Mouse (Mus musculus): Measurements from ENCODE around the gene Lig1.
"Not testable (repeated sequence)": the region's sequence is repeated elsewhere in the genome, so short reads cannot be mapped to it uniquely, and the experiment has no call there.

The Lig1 gene

DNA sequence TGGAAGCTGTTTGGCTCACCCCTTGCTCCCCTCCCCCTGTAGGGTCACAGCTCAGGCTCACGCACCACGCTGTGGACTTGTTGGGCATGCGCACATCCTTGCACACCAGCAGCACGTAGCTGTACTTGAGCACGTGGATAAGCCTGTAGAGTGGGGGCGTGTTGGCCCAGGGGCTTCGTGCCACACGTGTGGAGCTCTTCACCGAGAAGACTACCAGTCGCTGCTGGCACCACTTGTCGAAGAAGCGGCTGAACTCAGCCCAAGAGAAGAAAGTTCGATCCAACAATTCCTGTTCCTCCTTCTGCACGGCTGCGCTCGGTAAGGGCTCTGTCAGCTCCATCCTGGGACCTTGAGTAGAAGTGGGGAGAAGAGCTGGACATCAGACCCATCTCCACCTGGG is at the start of gene Lig1:
Gene Lig1 (plus strand): TSS at position 203 of the 400 bp plus-strand sequence.
- DNase-seq, result no peak

DNA sequence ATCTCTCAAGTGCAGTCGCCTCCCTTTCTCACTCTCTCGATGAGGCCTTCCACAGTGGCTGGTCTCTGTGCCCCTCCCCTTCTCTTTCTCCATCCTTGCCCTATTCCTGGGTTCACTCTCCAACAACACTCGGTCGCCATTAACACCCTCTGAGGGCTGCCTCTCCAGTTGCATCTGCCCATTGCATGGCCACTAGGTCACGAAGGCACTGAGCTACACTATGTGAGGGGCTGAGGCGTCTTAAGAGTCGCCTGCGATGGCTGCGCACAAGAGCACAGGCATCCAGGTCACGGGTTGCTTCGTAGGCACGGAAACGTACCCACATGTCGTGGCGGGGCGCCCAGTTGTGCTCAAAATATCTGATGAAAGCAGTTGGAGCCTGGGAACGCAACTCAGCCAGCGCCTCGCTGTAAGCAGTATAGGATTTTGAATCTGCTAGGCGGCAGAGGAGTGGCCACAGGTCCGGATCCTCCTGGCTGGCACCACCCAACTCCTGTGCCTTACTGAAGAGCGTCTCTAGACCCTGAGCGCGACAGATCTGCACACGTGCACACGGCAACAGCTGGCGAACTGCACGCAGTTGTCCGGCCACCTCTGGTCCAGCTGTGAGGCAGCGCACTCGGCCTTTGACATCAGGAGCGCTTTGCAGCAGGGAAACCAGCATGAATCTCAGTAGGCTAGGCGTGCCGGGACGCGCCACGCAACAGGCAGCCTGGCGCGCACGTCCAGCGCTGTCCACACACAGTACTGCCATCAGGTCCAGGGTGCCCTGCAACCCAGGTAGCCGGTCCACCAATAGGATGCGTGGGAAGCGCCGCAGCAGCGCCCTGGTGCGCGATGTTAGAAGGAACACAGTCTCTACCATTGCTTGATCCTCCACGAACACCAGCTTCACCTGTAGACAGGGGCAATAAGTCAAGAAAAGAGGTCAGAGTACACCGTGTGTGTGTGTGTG is 16.1 kb upstream of the Lig1 start:
- no peak for DNase-seq

DNA sequence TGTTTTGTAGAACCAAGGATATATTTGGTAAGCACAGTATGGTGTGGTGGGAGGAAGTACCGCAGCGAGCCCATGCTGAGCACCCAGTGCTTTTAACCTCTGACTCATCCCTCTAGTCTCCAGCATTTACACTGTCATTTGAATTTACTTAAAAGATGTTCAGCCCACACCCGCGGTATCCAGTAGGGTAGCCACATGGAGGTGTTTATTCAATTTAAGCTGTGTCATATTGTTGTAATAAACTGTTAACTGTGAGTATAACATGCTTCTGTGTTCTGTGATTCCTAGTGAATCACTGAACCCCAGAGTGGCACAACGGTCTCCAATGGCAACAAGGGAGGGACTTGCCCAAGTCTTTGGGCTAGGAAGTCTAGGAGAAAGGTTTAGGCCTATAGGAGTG is 13.2 kb upstream of the Lig1 start:
- no peak for DNase-seq

DNA sequence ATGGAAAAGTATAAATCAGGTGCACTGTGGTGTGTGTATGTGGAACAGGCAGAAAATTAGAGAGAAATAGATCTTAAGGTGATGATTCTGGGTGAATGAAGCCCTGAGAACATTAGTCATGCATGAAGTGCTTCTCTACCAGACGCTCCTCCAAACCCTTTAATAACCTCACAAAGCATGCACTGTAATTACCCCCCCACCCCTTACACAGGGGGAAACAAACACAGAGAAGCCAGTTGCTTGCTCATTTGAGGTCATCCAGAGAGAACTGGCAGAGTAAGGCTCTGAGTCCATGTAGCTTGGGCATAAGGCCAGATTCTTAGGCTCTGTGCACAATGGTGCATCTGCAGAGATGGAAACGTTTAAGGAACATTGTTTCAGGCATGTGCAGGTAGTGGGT is 12.7 kb upstream of the Lig1 start:
- no peak for DNase-seq

DNA sequence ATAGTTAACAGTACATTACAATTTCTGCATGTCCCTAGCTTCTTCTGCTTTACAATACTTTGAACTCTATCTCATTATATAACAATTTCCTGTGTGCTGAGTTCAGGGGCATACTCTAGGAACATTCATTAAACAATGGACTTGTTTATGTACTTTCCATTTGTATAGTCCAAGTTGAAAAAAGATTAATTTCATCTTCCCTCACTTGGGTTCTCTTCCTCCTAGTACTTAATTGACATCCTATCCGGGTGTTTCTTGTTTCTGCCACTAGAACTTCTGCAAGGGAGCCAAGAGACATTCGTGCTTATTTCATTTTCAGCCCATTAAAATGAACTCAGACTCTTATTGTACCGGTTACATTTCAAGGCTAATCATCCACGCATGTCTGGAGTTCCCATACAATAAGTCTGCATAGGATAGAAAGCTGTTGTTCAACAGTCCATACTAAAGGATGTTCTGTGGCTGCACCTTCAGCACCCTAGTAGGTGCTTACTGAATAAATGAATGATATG is 8.3 kb upstream of the Lig1 start:
- no peak for DNase-seq

DNA sequence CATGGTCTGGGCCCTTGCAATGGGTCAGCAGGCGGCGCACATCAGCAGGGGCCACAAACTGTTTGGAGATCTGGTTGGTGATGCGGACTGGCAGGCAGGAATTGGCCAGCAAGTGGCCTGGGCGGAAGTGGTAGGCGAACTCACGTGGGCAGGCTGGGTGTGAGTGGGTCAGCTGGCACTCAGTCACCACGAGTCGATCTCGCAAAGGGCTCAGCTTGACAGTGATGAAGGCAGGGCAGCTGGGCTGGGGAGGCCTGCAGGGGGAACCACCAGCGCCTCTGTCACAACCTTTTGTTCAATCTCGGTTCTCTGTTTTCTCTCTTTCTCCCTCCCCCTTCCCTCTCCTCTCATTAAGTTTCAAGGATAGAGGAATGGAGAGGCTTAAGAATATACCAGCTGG is 7.7 kb upstream of the Lig1 start:
- no peak for DNase-seq

DNA sequence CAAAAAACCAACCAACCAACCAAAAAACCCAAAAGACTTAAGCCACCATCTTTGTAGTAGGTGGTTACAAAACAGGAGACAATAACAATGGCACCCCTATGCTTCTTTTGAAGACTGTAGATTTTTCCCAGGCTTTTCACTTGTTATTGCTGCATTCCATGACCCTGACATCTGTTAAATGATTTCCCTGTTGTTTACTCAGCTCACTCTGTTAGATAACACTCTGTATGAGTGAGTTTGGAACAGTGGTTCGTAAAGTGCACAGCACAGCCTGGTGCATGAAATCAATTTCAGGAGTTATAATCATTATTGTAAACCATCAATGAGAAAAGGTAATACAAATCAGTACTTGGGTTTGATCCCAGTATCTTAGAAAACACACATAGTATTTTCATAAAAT is 5.4 kb upstream of the Lig1 start:
- DNase-seq, result no peak

DNA sequence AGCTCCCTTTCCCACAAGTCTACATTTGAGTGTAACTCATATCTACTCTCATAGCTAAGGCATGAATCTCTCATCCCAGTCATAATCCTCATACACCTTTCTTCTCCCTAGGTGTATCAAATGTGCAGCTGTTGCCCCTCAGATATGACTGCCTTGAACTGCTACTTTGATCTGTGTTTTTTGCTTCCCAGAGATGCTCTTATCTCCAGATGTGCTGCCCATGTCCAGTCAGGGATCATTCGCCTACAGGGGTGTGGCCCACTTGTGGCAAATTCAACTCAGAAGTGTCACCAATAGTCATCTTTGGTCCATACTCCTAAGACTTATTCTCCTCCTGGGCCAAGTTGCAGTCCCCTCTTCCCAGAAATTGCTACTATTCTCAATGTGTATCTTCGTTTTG is 750 bp downstream of the Lig1 start:
- DNase-seq, result no peak

DNA sequence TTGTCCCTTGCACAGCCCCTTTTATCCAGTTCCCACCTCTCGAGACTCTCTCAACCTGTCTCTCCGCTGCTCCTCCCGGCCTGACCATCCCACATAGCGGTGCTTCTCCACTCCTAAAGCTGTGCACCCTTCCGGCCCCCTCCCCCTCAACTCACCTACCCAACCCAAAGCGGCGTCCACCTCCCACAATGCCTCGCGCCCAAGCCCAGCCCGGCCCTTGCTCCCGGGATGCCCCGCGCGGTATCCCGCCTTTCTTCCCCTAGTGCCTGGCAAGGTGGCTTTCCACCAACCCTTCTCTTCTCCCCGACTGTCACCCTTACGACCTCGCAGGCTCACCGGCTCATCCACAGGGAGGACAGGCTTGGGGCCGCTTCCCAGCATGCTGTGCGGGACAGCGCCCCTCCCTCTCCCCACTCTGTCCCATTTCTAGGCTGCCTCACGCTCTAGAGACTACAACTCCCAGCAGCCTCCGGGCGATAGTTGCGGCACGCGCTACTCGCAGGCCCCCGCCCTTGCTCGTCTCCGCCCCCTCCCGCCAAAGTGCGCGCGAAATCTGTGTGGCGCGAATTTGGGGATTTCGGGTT is 1.3 kb downstream of the Lig1 start, which contains the start of gene Zswim9:
Gene Zswim9 (minus strand): TSS at position 414 of the 584 bp plus-strand sequence.
- peak; percentile 89 to 91 for DNase-seq

DNA sequence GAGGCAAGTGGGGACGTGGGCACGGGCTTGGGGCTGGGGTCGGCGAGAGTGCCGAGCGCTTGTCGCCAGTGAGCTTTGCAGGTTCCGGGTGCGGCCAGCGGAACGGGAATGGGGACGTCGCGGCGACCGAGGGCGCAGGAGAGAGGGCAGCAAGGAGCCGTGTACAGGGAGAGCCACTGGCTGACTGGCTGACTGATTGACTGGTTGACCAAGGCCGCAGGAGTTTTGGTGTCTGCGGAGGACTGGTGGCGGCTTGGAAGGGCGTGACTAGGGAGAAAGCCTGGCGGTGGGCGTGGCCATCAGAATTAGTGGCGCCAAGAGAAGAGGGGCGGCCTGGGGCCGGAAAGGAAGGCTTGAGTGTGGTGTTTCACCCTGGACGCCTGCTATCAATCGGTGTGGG is 1.9 kb downstream of the Lig1 start:
- not testable (repeated sequence) for DNase-seq

DNA sequence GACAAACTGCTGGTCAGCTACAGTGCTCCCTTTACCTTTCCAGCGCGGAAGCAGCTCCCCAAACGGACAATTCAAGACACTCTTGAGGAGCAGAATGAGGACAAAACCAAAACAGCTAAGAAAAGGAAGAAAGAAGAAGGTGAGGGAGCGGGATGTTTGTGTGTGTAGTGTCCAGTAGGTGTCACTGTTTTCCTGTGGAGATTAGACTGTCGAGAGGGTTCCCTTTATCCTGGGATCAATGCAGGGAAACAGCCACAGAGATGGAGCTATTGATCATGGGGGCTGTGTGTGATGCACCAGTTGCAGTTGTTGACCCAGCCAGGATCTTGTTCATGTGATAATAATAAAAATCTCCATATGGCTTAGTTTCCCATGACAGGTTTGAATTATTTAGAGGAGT is 11.5 kb downstream of the Lig1 start:
- no peak for DNase-seq

DNA sequence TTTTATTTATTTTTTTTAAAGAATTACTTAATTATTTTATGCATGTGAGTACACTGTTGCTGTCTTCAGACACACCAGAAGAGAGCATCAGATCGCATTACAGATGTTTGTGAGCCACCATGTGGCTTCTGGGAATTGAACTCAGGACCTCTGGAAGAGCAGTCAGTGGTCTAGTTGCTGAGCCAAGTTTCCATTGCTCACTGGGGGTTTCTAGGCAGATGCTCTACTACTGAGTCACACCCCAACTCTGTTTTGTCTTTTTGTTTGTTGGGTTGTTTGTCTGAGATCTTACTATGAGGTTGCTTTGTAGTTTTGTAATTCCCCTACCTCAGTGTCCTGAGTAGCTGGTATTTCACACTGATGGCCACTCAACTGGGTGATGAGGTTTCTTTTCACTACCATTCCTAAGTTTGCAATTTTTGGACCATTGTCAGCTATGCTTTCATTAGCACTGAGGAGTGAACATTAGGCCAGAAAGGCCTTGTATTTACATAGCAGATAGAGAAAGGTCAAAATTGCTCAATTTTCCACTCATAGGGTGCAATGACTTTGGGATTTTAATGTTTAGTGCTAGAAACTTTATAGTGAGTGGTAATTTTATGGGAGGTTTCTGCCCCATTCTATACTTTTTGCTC is 13.1 kb downstream of the Lig1 start:
- no peak for DNase-seq

DNA sequence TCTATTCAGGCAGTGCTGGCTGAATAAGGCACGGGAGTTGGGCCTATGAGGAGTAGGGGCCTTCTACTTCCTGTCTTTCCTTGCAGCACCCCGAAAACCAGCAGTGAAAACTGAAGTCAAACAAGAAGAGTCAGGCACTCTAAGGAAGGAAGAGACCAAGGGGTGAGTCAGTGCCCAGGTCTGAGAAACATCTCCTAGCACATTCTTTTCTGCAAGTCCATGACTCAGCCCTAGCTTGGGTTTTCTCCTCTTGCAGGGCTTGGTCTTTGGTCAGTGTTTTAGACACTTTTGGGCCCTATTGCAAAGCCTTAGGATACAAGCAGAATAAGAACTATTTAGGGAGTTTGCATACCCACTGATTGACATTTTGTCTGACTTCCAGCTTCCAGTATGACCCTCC is 14.3 kb downstream of the Lig1 start:
- no peak for DNase-seq

DNA sequence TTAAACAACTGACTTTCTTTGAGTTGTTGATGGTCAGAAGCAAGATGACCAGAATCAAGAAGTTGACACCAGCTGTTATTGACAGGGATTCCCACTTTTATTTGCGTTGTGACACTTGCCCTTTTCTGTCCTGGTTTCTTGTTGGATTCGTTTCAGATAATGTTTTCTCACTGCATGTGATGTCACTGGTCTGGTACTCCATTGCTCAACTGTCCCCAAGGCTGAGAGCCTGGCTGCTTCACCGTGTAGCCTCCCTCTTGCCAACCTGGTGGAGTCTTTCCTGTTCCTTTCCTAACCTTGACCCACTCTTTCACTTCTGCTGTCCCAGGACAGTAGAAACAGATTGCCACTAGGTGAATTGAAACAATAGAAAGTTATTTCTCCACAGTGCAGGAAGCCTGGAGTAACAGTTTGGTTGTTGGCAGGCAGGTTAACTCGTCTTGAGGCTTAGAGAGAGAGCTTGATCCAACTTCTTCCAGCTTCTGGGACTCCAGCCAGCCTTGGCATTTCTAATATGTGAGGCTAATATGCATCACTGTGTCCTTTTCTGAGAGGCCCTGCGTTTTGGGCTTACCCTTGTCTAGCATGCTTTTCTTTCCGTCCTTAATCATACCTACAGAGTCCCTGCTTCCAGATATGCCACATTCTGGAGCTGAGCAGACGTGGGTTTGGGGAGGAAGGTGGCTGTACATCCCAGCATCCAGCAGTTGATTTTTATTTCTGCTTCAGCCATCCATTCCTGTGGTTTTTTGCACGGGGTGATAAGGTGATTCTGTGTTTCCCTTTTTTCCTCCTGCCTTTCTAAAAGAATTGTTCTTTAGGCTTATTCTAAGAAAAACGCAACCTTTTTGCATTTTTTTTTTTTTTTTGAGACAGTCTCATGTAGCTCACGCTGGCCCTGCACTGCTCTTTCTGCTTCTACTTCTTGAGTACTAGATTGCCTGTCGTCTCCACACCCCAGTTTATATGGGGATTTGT is 17.1 kb downstream of the Lig1 start:
- DNase-seq, result no peak

DNA sequence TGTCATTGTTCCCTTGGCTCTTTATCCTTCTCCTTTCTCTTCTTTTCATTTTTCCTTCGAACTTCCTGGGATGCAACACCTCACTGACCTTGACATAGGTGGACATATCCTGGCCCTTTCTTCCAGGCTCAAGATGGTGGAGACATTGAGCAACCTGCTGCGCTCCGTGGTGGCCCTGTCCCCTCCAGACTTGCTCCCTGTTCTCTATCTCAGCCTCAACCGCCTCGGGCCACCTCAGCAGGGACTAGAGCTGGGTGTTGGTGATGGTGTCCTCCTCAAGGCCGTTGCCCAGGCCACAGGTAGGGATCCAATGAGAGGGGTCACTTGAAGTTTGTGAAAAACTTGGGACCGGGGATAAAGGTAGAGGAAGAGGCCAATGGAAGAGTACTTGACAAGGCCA is 18.2 kb downstream of the Lig1 start:
- no peak for DNase-seq

DNA sequence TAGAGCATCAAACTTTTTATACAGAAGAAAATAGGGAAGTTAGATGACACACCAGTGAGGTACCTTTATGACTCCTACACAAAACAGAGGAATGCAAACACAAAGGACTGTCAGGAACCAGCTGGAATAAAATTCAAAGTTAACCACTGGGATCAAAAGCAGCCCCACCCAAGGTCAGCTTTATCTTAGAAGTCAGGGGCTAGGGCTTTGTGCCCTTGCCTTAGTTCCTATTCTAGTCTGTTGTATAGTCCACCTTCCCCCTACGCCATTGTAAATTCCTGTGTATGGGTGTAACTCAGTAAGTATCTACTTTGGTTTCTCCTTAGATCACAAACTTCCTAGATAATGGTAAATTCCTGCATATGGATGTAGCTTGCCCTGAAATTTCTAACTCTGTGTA is 20.6 kb downstream of the Lig1 start:
- no peak for DNase-seq

DNA sequence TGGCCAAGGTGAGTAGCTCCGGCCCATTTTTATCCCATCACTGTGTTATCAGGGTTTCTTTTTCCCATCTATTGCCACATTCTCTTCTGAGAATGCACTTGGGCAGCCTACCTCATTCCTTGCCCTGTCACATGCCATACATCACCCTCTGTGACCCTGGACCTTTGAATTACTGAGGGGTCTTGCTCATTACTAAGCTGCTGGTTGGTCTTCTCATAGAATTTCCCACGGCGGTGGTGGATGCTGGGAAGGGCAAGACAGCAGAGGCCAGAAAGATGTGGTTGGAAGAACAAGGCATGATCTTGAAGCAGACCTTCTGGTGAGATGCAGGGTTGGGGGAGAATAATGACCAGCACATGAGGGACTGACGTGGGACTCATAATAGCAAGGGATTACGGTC is 21.7 kb downstream of the Lig1 start:
- no peak for DNase-seq

DNA sequence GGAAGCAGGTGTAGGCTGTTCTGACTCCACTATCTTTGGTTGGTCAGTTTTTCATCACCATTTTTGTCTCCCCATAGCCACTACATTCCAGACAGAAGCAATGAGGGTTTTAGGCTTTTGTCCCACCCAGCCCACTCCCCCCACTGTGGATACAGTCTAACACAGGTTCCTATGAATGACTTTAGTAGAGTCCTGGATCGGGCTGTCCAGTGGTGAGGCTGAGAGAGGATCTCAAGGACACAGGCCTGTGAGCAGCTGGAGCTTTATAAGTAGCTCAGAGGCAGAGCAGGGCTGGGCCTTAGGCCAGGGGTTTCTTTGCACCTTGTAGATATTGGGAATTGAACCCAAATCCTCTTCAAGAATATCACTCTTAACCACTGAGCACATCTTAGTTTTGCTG is 24.6 kb downstream of the Lig1 start:
- DNase-seq, result no peak

DNA sequence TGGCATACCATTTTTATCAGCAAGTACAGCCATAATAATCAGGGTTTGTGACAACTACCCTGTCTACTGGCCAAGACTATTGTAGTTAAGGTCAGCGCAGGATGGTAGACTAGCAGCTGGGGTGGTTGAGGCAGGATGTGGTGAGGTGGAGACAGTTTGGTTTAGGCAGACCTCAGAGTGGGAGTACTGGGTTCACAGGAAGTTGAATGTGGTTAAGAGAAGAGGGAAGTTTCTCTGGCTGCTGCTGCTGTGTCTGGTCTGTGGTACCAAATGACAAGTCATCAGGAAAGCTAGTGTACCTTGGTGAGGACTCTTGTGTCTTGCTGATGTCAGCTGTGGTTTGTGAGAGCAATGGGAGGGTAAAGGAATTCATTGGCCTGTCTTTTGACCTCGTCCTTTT is 25.7 kb downstream of the Lig1 start:
- peak; percentile 32 to 71 for DNase-seq

DNA sequence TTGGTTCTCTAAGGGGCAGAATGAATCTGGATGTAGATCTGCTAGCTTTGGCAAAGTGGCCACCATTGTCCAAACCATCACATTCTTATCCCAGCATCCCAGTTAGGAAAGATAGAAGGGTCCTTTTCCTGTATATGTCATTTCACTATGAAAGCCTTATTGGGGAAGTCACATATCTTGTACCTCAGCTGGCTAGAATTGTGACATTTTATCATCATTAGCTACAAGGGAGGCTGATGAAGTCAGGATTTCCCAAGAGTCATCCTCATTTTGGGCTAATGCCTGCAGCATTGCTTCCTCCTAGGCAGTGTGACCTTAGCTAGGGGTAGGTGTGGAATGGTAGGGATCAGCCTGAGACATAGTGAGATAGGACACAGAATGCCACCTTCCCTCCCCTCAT is 26.3 kb downstream of the Lig1 start:
- DNase-seq, result no peak

DNA sequence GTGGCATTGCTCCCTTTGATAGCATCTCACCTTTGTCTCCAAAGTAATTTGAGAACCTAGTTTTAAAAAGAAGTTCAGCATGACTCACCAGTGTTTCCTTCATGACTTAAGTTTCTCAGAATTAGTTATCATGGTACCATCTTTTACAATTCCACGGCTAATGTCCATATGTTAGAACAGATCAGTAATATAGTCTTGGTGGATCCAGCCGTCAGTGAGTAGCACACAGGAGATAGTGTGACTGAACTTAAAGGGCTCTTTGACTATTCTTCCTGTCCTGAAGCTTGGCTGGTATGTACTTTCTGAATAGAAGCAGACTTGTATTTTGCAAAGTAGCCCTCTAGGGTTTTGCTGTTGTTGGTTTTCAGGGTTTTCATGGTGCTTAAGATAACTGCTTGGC is 32.3 kb downstream of the Lig1 start:
- DNase-seq, result no peak

DNA sequence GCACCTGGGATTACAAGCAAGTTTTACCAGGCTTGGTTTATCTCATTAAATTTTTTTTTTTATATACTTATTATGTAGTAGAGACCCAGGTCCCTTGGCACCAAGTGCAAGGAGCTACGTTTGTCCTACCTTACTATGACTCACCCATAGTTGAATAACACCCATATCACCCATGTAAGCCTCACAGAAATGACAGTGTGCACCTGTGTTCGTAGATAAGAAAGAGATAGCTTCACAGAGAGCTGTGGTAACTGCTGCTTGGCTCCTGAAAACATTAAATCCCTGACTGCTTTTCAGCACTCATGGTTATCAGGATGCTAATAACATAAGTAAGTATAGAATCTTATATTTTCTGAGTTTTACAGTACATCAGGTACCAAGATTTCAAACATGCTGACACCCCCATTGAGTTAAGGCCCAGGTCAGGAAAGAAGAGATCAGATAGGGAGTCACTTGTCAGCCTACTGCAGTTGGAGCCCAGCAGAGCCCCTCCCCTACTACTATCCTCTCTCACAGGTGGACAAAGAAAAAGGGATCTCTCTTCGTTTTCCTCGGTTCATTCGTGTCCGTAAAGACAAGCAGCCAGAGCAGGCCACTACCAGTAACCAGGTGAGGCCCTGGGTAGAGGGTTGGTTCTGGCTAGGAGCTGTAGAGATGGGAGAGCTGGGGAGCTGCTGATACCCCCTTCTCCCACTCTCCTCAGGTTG is 33.6 kb downstream of the Lig1 start:
- DNase-seq, result no peak
